Mouse (Mus musculus) C2C12 (cell line): ENCODE measurements at regions not wholly inside any gene's neighbourhood (a gene's known extent, or its start where the extent isn't known, plus 50 kb on each side); places are given as distances from the start of the nearest gene placed in this dataset.

Experiments
- MAX ChIP-seq: IDR thresholded peaks from one replicate; pipeline ENCODE4 v1.6.1; 2011; ENCODE audit warnings: mild to moderate bottlenecking, control low read depth
- USF1 ChIP-seq: IDR thresholded peaks from one replicate; pipeline ENCODE4 v1.6.1; 2011; ENCODE audit warnings: low read depth, mild to moderate bottlenecking, control low read depth, moderate library complexity

DNA sequence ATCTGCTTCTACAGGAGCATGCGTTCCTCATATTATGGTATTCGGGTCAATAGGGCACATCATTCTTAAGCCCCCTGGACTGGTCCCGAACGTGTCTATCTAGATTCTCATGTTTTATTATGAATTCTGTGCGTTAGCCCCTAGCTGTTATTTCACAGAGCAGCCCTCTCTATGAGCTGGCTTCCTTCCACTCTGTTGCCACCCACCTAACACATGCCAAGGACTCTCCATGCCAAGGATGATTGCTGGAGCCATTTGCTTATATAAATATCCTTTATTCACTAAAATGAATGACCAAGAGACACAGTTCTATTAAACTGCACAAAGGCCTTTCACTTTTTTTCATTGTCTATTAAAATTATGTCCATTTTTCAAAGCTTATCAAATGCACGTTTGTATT, 162.1 kb upstream of the Esrrg start:
- TF ChIP-seq MAX = no peak
- no peak for TF ChIP-seq USF1
